Mouse (Mus musculus) right cerebral cortex, postnatal 25 days (tissue): ENCODE measurements around the gene Papss2.

Source experiments
- DNase-seq: peaks from one replicate; pipeline ENCODE4 v3.0.0; 2022

The Papss2 gene

GRCm38 (mm10) chr19:32713471-32713870, 117.9 kb downstream of the Papss2 start:
- no peak for DNase-seq

GRCm38 (mm10) chr19:32715201-32715600, 119.6 kb downstream of the Papss2 start:
- peak; percentile 68 for DNase-seq

- DNase-seq, result no peak
These were observed 120.1 kb downstream of the Papss2 start for GRCm38 (mm10) chr19:32715681-32716080.
